ENCODE assay signal across 11 mouse cellular contexts in genomic region chr2:21037607-21038006, GRCm38 (mm10).
DNase-seq lines count a peak whose midpoint lies in the region; ATAC-seq and TF ChIP-seq lines count a peak whose summit lies in the region.
"Had no signal": no experiment of that assay in that cellular context is flagged by ENCODE, and none has a peak within 500 bp of the region (broad histone marks: within the 10 kb centered on the region; RNA-seq: fewer than 3 reads in every experiment).

No protein-coding gene starts in this region.

- H3K4me2 ChIP-seq in forebrain, embryonic 15.5 days (replicated peaks) = no peak overlapping the region
- no peak overlapping the region for H3K4me2 ChIP-seq in forebrain, embryonic 16.5 days (ENCODE audit: low read length)
- H3K4me2 ChIP-seq in lung, embryonic 14.5 days = 0 out of 2 replicates have a peak overlapping the region, but pooled peaks have one; percentile 15
- H3K4me2 ChIP-seq in intestine, embryonic 15.5 days (replicated peaks) = no peak overlapping the region

- H3K4me3 ChIP-seq in forebrain, embryonic 15.5 days = no peak overlapping the region
- no peak overlapping the region for H3K4me3 ChIP-seq in forebrain, embryonic 16.5 days (replicated peaks; ENCODE audit: low read length)
- H3K4me3 ChIP-seq in lung, embryonic 14.5 days (ENCODE audit: low read depth, low read length) = no peak overlapping the region
- H3K4me3 ChIP-seq in cortical plate, adult 2 months (ENCODE audit: insufficient read depth, low read length) = no peak overlapping the region
- no peak overlapping the region for H3K4me3 ChIP-seq in intestine, embryonic 15.5 days (replicated peaks)

- no peaks in the 10 kb centered on the region for H3K9me3 ChIP-seq in forebrain, embryonic 15.5 days
- 0 out of 2 replicates have a peak, but pooled peaks cover 2% of the 10 kb centered on the region for H3K9me3 ChIP-seq in forebrain, embryonic 16.5 days (ENCODE audit: control insufficient read depth, low read length)
- H3K9me3 ChIP-seq in lung, embryonic 14.5 days (ENCODE audit: low read depth, low read length) = no peaks in the 10 kb centered on the region
- no peaks in the 10 kb centered on the region for H3K9me3 ChIP-seq in intestine, embryonic 15.5 days

- WGBS in forebrain, embryonic 15.5 days = 71% methylated on average over 3 of the region's 3 CpGs
- WGBS in forebrain, embryonic 16.5 days = 65% methylated on average over 3 of the region's 3 CpGs
- 71% methylated on average over 3 of the region's 3 CpGs for WGBS in lung, embryonic 14.5 days
- 72% methylated on average over 3 of the region's 3 CpGs for WGBS in intestine, embryonic 15.5 days

- peaks cover 14% of the 10 kb centered on the region for H3K4me1 ChIP-seq in forebrain, embryonic 15.5 days
- H3K4me1 ChIP-seq in forebrain, embryonic 16.5 days (replicated peaks; ENCODE audit: control insufficient read depth, insufficient read depth, low read length) = peaks cover 10% of the 10 kb centered on the region
- peaks cover 11% of the 10 kb centered on the region for H3K4me1 ChIP-seq in lung, embryonic 14.5 days (ENCODE audit: insufficient read depth)
- peaks cover 5% of the 10 kb centered on the region for H3K4me1 ChIP-seq in cortical plate, adult 2 months (ENCODE audit: control insufficient read depth, insufficient read depth, low read length)
- peaks cover 5% of the 10 kb centered on the region for H3K4me1 ChIP-seq in intestine, embryonic 15.5 days (replicated peaks)

- ATAC-seq in forebrain, embryonic 15.5 days (replicated peaks) = 0 out of 2 replicates have a peak, but pooled peaks have one; percentile 3
- ATAC-seq in forebrain, embryonic 16.5 days = no peak
- peak; percentile 18; the same call in 1 of the 2 replicates for ATAC-seq in lung, embryonic 14.5 days (ENCODE audit: insufficient read depth)
- ATAC-seq in intestine, embryonic 15.5 days = 0 out of 2 replicates have a peak, but pooled peaks have one; percentile 23

- peak overlapping the region; percentile 22; the same call in 1 of the 2 replicates for H3K27ac ChIP-seq in forebrain, embryonic 15.5 days (replicated peaks)
- no peak overlapping the region for H3K27ac ChIP-seq in forebrain, embryonic 16.5 days (ENCODE audit: low read length)
- peak overlapping the region; percentile 60 for H3K27ac ChIP-seq in lung, embryonic 14.5 days (ENCODE audit: low read depth)
- 0 out of 2 replicates have a peak overlapping the region, but pooled peaks have one; percentile 32 for H3K27ac ChIP-seq in cortical plate, adult 2 months (ENCODE audit: insufficient read depth, low read length)
- no peak overlapping the region for H3K27ac ChIP-seq in intestine, embryonic 15.5 days
- H3K27ac ChIP-seq: liver, embryonic 14.5 days had no signal

- no peaks in the 10 kb centered on the region for H3K36me3 ChIP-seq in forebrain, embryonic 15.5 days
- H3K36me3 ChIP-seq in forebrain, embryonic 16.5 days (ENCODE audit: control insufficient read depth, insufficient read depth) = no peaks in the 10 kb centered on the region
- H3K36me3 ChIP-seq in lung, embryonic 14.5 days (ENCODE audit: insufficient read depth) = no peaks in the 10 kb centered on the region
- H3K36me3 ChIP-seq in intestine, embryonic 15.5 days = no peaks in the 10 kb centered on the region

- no peak overlapping the region for H3K9ac ChIP-seq in forebrain, embryonic 15.5 days (replicated peaks)
- H3K9ac ChIP-seq in forebrain, embryonic 16.5 days (replicated peaks; ENCODE audit: low read depth, low read length) = no peak overlapping the region
- no peak overlapping the region for H3K9ac ChIP-seq in lung, embryonic 14.5 days
- no peak overlapping the region for H3K9ac ChIP-seq in intestine, embryonic 15.5 days
- H3K9ac ChIP-seq: liver, embryonic 14.5 days had no signal

- no peaks in the 10 kb centered on the region for H3K27me3 ChIP-seq in forebrain, embryonic 15.5 days
- no peaks in the 10 kb centered on the region for H3K27me3 ChIP-seq in forebrain, embryonic 16.5 days (replicated peaks; ENCODE audit: control insufficient read depth, insufficient read depth, low read length)
- H3K27me3 ChIP-seq in lung, embryonic 14.5 days (ENCODE audit: insufficient read depth, low read length) = no peaks in the 10 kb centered on the region
- H3K27me3 ChIP-seq in intestine, embryonic 15.5 days (replicated peaks) = no peaks in the 10 kb centered on the region
- H3K27me3 ChIP-seq: Patski had no signal

- TF ChIP-seq POLR2A in cortical plate, adult 2 months (IDR thresholded peaks at IDR 0.05; ENCODE audit: extremely low read depth, insufficient read depth, low read length) = no peak

- no peak for TF ChIP-seq CTCF in lung, embryonic 14.5 days (IDR thresholded peaks at IDR 0.05; ENCODE audit: low read depth)
- TF ChIP-seq CTCF in cortical plate, adult 2 months (IDR thresholded peaks at IDR 0.05; ENCODE audit: extremely low read depth, insufficient read depth, low read length) = no peak

- DNase-seq in lung, embryonic 14.5 days = no peak
- no peak for DNase-seq in lung, postnatal 36 days
- no peak for DNase-seq in spleen, adult 12 weeks (ENCODE audit: low spot score)
- no peak for DNase-seq in adipocyte (ENCODE audit: low spot score)
- DNase-seq: embryo, embryonic 11 days had no signal

Comparison
In these comparisons a context has a peak if more than half of its experiments do, and no peak if none do; other contexts are left out.
1. H3K27ac ChIP-seq: peak in forebrain, embryonic 15.5 days (single experiment), lung, embryonic 14.5 days (single experiment) and cortical plate, adult 2 months (single experiment); none in forebrain, embryonic 16.5 days (single experiment) and intestine, embryonic 15.5 days (single experiment).